13 mouse cellular contexts compared by ENCODE assay signal in the genomic region with DNA sequence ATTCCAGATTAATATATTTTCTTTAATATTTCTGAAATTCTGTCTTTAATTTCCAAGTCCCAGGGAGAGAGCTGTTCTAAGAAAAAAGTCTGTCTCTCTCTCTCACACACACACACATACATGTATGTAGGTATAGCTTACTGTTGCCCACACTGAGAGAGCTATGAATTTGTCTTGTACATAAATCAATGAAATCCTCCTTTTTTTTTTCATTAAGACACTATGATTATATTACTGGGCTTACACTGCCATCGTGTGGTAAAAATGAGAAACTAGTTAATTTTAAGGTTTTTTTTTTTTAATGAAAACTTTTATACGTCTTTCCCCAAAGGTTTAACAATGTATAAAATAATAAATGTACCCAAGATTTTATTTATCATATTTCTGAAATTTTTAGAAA. TPM values are rescaled to one million over a fixed set of nuclear protein-coding genes. Genes with fewer than 3 reads are reported as not detected.
DNase-seq lines count a peak whose midpoint lies in the region; ATAC-seq lines count a peak whose summit lies in the region.
"Had no signal": no experiment of that assay in that cellular context is flagged by ENCODE, and none has a peak within 500 bp of the region (broad histone marks: within the 10 kb centered on the region; RNA-seq: fewer than 3 reads in every experiment).

No protein-coding gene starts in this region.

- no peak overlapping the region for H3K9ac ChIP-seq in hindbrain, embryonic 11.5 days (ENCODE audit: low read depth, low read length)
- H3K9ac ChIP-seq in midbrain, embryonic 15.5 days = no peak overlapping the region
- no peak overlapping the region for H3K9ac ChIP-seq in midbrain, embryonic 13.5 days (replicated peaks)

- 7% methylated on average over 2 of the region's 2 CpGs for WGBS in hindbrain, embryonic 11.5 days
- WGBS in hindbrain, embryonic 10.5 days = 6% methylated on average over 2 of the region's 2 CpGs
- 4% methylated on average over 2 of the region's 2 CpGs for WGBS in midbrain, embryonic 15.5 days
- WGBS in midbrain, embryonic 13.5 days = 6% methylated on average over 2 of the region's 2 CpGs

- ATAC-seq in hindbrain, embryonic 11.5 days (ENCODE audit: low FRiP score) = no peak
- ATAC-seq in midbrain, embryonic 15.5 days (replicated peaks) = peak; percentile 67; the same call in 1 of the 2 replicates
- no peak for ATAC-seq in midbrain, embryonic 13.5 days
- ATAC-seq in monocyte, adult 5-6 weeks (replicated peaks; ENCODE audit: insufficient number of reproducible peaks, low FRiP score, low TSS enrichment, poor library complexity, severe bottlenecking) = no peak
- ATAC-seq: forebrain, embryonic 16.5 days had no signal

- H3K36me3 ChIP-seq in hindbrain, embryonic 11.5 days (ENCODE audit: control insufficient read depth, insufficient read depth, low read length) = no peaks in the 10 kb centered on the region
- no peaks in the 10 kb centered on the region for H3K36me3 ChIP-seq in hindbrain, embryonic 10.5 days
- H3K36me3 ChIP-seq in midbrain, embryonic 15.5 days (replicated peaks) = no peaks in the 10 kb centered on the region
- H3K36me3 ChIP-seq in midbrain, embryonic 13.5 days = no peaks in the 10 kb centered on the region
- H3K36me3 ChIP-seq in splenic B cell, adult 2 months (ENCODE audit: control insufficient read depth, insufficient read depth, low read length, poor library complexity, severe bottlenecking) = no peaks in the 10 kb centered on the region

- no peak overlapping the region for H3K4me2 ChIP-seq in hindbrain, embryonic 11.5 days (replicated peaks; ENCODE audit: low read depth, low read length)
- no peak overlapping the region for H3K4me2 ChIP-seq in midbrain, embryonic 15.5 days
- no peak overlapping the region for H3K4me2 ChIP-seq in midbrain, embryonic 13.5 days (replicated peaks)

- H3K27ac ChIP-seq in hindbrain, embryonic 11.5 days (ENCODE audit: low read depth, low read length) = no peak overlapping the region
- no peak overlapping the region for H3K27ac ChIP-seq in hindbrain, embryonic 10.5 days
- no peak overlapping the region for H3K27ac ChIP-seq in midbrain, embryonic 15.5 days
- no peak overlapping the region for H3K27ac ChIP-seq in midbrain, embryonic 13.5 days

- no peaks in the 10 kb centered on the region for H3K4me1 ChIP-seq in hindbrain, embryonic 11.5 days (replicated peaks; ENCODE audit: control insufficient read depth, insufficient read depth, low read length)
- H3K4me1 ChIP-seq in hindbrain, embryonic 10.5 days (replicated peaks) = no peaks in the 10 kb centered on the region
- H3K4me1 ChIP-seq in midbrain, embryonic 15.5 days = no peaks in the 10 kb centered on the region
- no peaks in the 10 kb centered on the region for H3K4me1 ChIP-seq in midbrain, embryonic 13.5 days (replicated peaks)

- H3K9me3 ChIP-seq in hindbrain, embryonic 11.5 days (ENCODE audit: control insufficient read depth, low read length) = no peaks in the 10 kb centered on the region
- no peaks in the 10 kb centered on the region for H3K9me3 ChIP-seq in hindbrain, embryonic 10.5 days
- no peaks in the 10 kb centered on the region for H3K9me3 ChIP-seq in midbrain, embryonic 15.5 days
- no peaks in the 10 kb centered on the region for H3K9me3 ChIP-seq in midbrain, embryonic 13.5 days

- H3K4me3 ChIP-seq in hindbrain, embryonic 11.5 days (ENCODE audit: low read depth, low read length) = no peak overlapping the region
- no peak overlapping the region for H3K4me3 ChIP-seq in hindbrain, embryonic 10.5 days
- no peak overlapping the region for H3K4me3 ChIP-seq in midbrain, embryonic 15.5 days
- H3K4me3 ChIP-seq in midbrain, embryonic 13.5 days (replicated peaks) = no peak overlapping the region

- H3K27me3 ChIP-seq in hindbrain, embryonic 11.5 days (ENCODE audit: control insufficient read depth, insufficient read depth, low read length) = no peaks in the 10 kb centered on the region
- H3K27me3 ChIP-seq in hindbrain, embryonic 10.5 days (ENCODE audit: insufficient read depth, poor library complexity, severe bottlenecking) = no peaks in the 10 kb centered on the region
- H3K27me3 ChIP-seq in midbrain, embryonic 15.5 days (replicated peaks) = no peaks in the 10 kb centered on the region
- H3K27me3 ChIP-seq in midbrain, embryonic 13.5 days = no peaks in the 10 kb centered on the region
- H3K27me3 ChIP-seq in splenic B cell, adult 2 months (ENCODE audit: control insufficient read depth, insufficient read depth, low read length, poor library complexity, severe bottlenecking) = no peaks in the 10 kb centered on the region

- peak; percentile 48 for DNase-seq in hindbrain, embryonic 11.5 days (ENCODE audit: low spot score)
- no peak for DNase-seq in hindbrain, embryonic 10.5 days (ENCODE audit: low spot score)
- peak; percentile 6 for DNase-seq in c-Kit-positive CD71-positive TER-119-negative erythroid progenitor cells, embryonic 14.5 days (ENCODE audit: low read depth)
- DNase-seq in splenic B cell, adult 2 months (ENCODE audit: low read depth, low spot score) = peak; percentile 15
- no peak for DNase-seq in spleen, postnatal 14 days (ENCODE audit: low spot score in 2 of 2)
- DNase-seq: cerebellum, adult 8-10 months; liver had no signal

RNA-seq across cellular contexts. Expression of gene 1700129C05Rik, which starts 28.4 kb away (rescaled TPM):
- polyA plus RNA-seq in hindbrain, embryonic 11.5 days (2014; fragmentation: Nextera tagmentation; extraction: Ambion mirVana) = not detected in 2 replicates
- not detected in 2 replicates for polyA plus RNA-seq in hindbrain, embryonic 10.5 days (2016; fragmentation: Nextera tagmentation; extraction: Ambion mirVana)
- not detected in 2 replicates for polyA plus RNA-seq in midbrain, embryonic 15.5 days (2015; fragmentation: Nextera tagmentation; extraction: Ambion mirVana)
- not detected in 2 replicates for polyA plus RNA-seq in midbrain, embryonic 13.5 days (2015; fragmentation: Nextera tagmentation; extraction: Ambion mirVana)
- total RNA-seq in monocyte, adult 5-6 weeks (2017) = not detected in 3 replicates
- polyA plus RNA-seq: forebrain, embryonic 16.5 days; heart, embryonic 16.5 days; small intestine, adult 2 months had no signal

Comparison
In these comparisons a context has a peak if more than half of its experiments do, and no peak if none do; other contexts are left out.
1. DNase-seq: peak in hindbrain, embryonic 11.5 days (single experiment), c-Kit-positive CD71-positive TER-119-negative erythroid progenitor cells, embryonic 14.5 days (single experiment) and splenic B cell, adult 2 months (single experiment); none in hindbrain, embryonic 10.5 days (single experiment) and spleen, postnatal 14 days (0 of 2).